Mouse (Mus musculus): ENCODE measurements at regions not wholly inside any gene's neighbourhood (a gene's known extent, or its start where the extent isn't known, plus 50 kb on each side); places are given as distances from the start of the nearest gene placed in this dataset.
"Not testable (repeated sequence)": the region's sequence is repeated elsewhere in the genome, so short reads cannot be mapped to it uniquely, and the experiment has no call there.

- no peak for DNase-seq
- no peak overlapping the region for H3K4me3 ChIP-seq (replicated peaks; ENCODE audit: insufficient read depth, low read depth, low read length)
- no peak overlapping the region for H3K27ac ChIP-seq (ENCODE audit: insufficient read depth, low read length)
- H3K4me1 ChIP-seq (ENCODE audit: control insufficient read depth, insufficient read depth, low read length), result no peaks in the 10 kb centered on the region
- TF ChIP-seq POLR2A (IDR thresholded peaks at IDR 0.05; ENCODE audit: borderline replicate concordance, insufficient read depth, low read length) (no peak), CTCF (IDR thresholded peaks at IDR 0.05; ENCODE audit: borderline replicate concordance, insufficient read depth, low read depth, low read length) (no peak)
- H3K27me3 ChIP-seq (ENCODE audit: control insufficient read depth, insufficient read depth, low read length), result no peaks in the 10 kb centered on the region
Measured at GRCm38 (mm10) chr6:48222971-48223370, 136.6 kb upstream of the Zfp746 start.

DNA sequence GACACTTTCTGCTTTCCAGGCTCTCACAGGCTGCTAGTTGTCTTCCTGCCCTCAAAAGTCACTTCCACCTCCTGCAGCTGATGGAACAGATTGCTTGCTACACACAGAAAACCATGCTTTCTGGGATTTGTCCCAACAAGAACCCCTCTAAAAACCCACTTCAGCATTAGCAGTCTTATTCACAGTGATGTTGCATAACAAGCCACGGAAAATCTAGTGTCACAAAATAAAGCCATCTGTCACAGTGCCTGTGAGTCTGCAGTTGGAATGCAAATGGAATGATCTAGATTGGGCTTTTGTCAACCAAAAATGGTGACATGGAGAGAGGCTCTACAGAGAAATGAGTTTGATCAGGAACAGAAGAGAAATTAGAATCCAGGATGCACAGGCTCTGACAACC, 135.4 kb upstream of the Zfp746 start:
- DNase-seq, result peak; percentile 15 to 67
- not testable (repeated sequence) for H3K4me3 ChIP-seq (replicated peaks; ENCODE audit: insufficient read depth, low read depth, low read length); H3K27ac ChIP-seq (ENCODE audit: insufficient read depth, low read length); H3K27me3 ChIP-seq (ENCODE audit: control insufficient read depth, insufficient read depth, low read length); H3K4me1 ChIP-seq (ENCODE audit: control insufficient read depth, insufficient read depth, low read length)
- 2% methylated on average over 1 of the region's 1 CpGs for WGBS

GRCm38 (mm10) chr6:48215212-48215611, 128.8 kb upstream of the Zfp746 start:
- Histone ChIP-seq H3K27ac (ENCODE audit: insufficient read depth, low read length) (no peak overlapping the region), H3K4me3 (replicated peaks; ENCODE audit: insufficient read depth, low read depth, low read length) (no peak overlapping the region), H3K4me1 (ENCODE audit: control insufficient read depth, insufficient read depth, low read length) (no peaks in the 10 kb centered on the region), H3K27me3 (ENCODE audit: control insufficient read depth, insufficient read depth, low read length) (no peaks in the 10 kb centered on the region)
- TF ChIP-seq CTCF (IDR thresholded peaks at IDR 0.05; ENCODE audit: borderline replicate concordance, insufficient read depth, low read depth, low read length) (no peak), POLR2A (IDR thresholded peaks at IDR 0.05; ENCODE audit: borderline replicate concordance, insufficient read depth, low read length) (no peak)
- WGBS, result 94% methylated on average over 4 of the region's 4 CpGs
- DNase-seq, result no peak

DNA sequence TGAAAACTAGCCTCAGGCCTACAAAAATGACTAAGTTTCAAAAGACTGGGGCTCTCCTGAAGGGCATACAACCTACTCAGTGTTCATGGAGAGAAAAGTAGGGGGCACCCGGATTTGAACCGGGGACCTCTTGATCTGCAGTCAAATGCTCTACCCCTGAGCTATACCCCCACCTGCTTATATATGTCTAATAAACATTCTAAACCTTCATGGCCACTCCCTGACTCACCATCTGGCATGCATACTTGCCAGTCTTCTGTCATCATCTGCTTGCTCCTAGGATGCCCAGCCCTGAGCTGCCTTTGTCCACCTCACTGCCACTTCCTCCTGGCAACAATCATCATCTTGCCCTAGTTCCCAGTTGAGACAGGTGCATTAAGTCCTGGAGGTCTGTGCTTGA, 123.3 kb upstream of the Zfp746 start:
- no peak overlapping the region for H3K4me3 ChIP-seq (replicated peaks; ENCODE audit: insufficient read depth, low read depth, low read length)
- 75% methylated on average over 2 of the region's 2 CpGs for WGBS

DNA sequence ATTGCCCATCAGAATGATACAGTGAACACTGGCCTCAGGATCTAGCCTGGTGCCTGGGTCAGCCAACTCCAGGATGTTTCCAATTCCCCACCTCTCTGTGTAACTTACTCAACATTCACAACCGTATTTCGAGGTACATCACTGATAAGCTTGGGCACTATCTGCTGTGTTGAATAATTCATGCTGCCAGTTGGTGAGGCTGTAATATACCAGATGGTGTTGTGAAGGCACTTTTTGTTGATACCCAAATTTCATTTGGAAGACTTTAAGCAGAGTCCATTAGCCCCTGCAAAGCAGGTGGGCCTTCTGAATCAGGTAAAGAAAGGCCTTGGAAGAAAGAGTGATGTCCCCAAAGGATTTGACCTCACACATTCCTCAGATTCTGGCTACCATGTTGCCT, 122.7 kb upstream of the Zfp746 start:
- TF ChIP-seq POLR2A (IDR thresholded peaks at IDR 0.05; ENCODE audit: borderline replicate concordance, insufficient read depth, low read length) (no peak), CTCF (IDR thresholded peaks at IDR 0.05; ENCODE audit: borderline replicate concordance, insufficient read depth, low read depth, low read length) (no peak)
- 70% methylated on average over 2 of the region's 2 CpGs for WGBS
- H3K4me1 ChIP-seq (ENCODE audit: control insufficient read depth, insufficient read depth, low read length), result no peaks in the 10 kb centered on the region
- H3K4me3 ChIP-seq (replicated peaks; ENCODE audit: insufficient read depth, low read depth, low read length), result no peak overlapping the region
- DNase-seq, result no peak
- H3K27me3 ChIP-seq (ENCODE audit: control insufficient read depth, insufficient read depth, low read length), result no peaks in the 10 kb centered on the region
- H3K27ac ChIP-seq (ENCODE audit: insufficient read depth, low read length), result no peak overlapping the region

More for the DNA sequence above, 123.3 kb upstream of the Zfp746 start:
- TF ChIP-seq POLR2A (IDR thresholded peaks at IDR 0.05; ENCODE audit: borderline replicate concordance, insufficient read depth, low read length), result no peak
- TF ChIP-seq CTCF (IDR thresholded peaks at IDR 0.05; ENCODE audit: borderline replicate concordance, insufficient read depth, low read depth, low read length), result no peak
- H3K27me3 ChIP-seq (ENCODE audit: control insufficient read depth, insufficient read depth, low read length), result no peaks in the 10 kb centered on the region
- DNase-seq, result peak; percentile 9 to 13
- no peaks in the 10 kb centered on the region for H3K4me1 ChIP-seq (ENCODE audit: control insufficient read depth, insufficient read depth, low read length)
- no peak overlapping the region for H3K27ac ChIP-seq (ENCODE audit: insufficient read depth, low read length)

- DNase-seq, result no peak
- H3K4me3 ChIP-seq (replicated peaks; ENCODE audit: insufficient read depth, low read depth, low read length), result no peak overlapping the region
- H3K4me1 ChIP-seq (ENCODE audit: control insufficient read depth, insufficient read depth, low read length), result no peaks in the 10 kb centered on the region
- 92% methylated on average over 5 of the region's 5 CpGs for WGBS
- no peak overlapping the region for H3K27ac ChIP-seq (ENCODE audit: insufficient read depth, low read length)
- TF ChIP-seq POLR2A (IDR thresholded peaks at IDR 0.05; ENCODE audit: borderline replicate concordance, insufficient read depth, low read length) (no peak), CTCF (IDR thresholded peaks at IDR 0.05; ENCODE audit: borderline replicate concordance, insufficient read depth, low read depth, low read length) (no peak)
- no peaks in the 10 kb centered on the region for H3K27me3 ChIP-seq (ENCODE audit: control insufficient read depth, insufficient read depth, low read length)
Measured at GRCm38 (mm10) chr6:48205722-48206121, 119.3 kb upstream of the Zfp746 start.

DNA sequence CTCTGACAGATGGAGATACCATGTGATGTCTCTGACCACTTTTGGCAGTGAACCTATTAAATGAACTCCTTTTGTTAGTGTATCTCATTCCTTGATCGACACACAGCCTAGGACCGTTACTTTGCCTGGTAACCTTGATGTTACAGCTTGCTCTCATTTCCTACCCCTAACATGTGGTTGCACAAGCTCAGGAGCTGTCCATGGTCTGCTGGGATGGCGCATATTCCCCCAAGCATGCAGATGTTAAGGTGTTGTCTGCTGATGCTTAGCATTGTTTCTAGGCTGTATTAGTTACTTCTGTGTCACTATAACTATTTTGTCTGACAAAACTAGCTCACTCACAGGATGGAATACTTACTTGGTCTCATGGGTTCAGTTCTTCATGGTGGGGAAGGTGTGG, 113.6 kb upstream of the Zfp746 start:
- Histone ChIP-seq H3K27ac (ENCODE audit: insufficient read depth, low read length) (no peak overlapping the region), H3K27me3 (ENCODE audit: control insufficient read depth, insufficient read depth, low read length) (no peaks in the 10 kb centered on the region), H3K4me1 (ENCODE audit: control insufficient read depth, insufficient read depth, low read length) (no peaks in the 10 kb centered on the region), H3K4me3 (replicated peaks; ENCODE audit: insufficient read depth, low read depth, low read length) (no peak overlapping the region)
- no peak for TF ChIP-seq POLR2A (IDR thresholded peaks at IDR 0.05; ENCODE audit: borderline replicate concordance, insufficient read depth, low read length)
- TF ChIP-seq CTCF (IDR thresholded peaks at IDR 0.05; ENCODE audit: borderline replicate concordance, insufficient read depth, low read depth, low read length), result no peak
- DNase-seq, result no peak
- 58% methylated on average over 3 of the region's 3 CpGs for WGBS

DNA sequence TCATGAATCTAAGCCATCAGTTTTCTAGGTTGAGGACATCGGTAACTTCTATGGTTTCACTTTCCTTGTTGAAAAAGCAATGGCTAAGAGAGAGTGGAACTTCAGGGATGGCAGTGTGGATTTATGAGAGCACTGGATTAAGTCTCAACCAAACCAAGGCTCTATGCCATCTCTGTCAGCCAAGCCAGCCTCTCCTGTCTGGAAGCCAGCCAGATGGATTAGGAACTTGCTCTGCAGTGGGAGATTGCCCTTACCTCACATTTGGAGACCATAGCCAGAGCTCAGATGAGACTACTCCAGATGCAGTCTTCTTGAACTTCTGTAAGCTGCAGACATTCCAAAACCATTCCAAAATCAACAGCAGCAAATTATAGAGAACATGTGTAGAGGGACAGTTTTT, 112.4 kb upstream of the Zfp746 start:
- Histone ChIP-seq H3K27me3 (ENCODE audit: control insufficient read depth, insufficient read depth, low read length) (no peaks in the 10 kb centered on the region), H3K27ac (ENCODE audit: insufficient read depth, low read length) (no peak overlapping the region), H3K4me3 (replicated peaks; ENCODE audit: insufficient read depth, low read depth, low read length) (no peak overlapping the region), H3K4me1 (ENCODE audit: control insufficient read depth, insufficient read depth, low read length) (no peaks in the 10 kb centered on the region)
- WGBS, result 91% methylated on average over 1 of the region's 1 CpGs
- TF ChIP-seq CTCF (IDR thresholded peaks at IDR 0.05; ENCODE audit: borderline replicate concordance, insufficient read depth, low read depth, low read length) (no peak), POLR2A (IDR thresholded peaks at IDR 0.05; ENCODE audit: borderline replicate concordance, insufficient read depth, low read length) (no peak)
- no peak for DNase-seq

All from cerebellum, adult 2 months (tissue).